Mouse (Mus musculus): Measurements from ENCODE around the gene Id3.

Gene Id3

DNA sequence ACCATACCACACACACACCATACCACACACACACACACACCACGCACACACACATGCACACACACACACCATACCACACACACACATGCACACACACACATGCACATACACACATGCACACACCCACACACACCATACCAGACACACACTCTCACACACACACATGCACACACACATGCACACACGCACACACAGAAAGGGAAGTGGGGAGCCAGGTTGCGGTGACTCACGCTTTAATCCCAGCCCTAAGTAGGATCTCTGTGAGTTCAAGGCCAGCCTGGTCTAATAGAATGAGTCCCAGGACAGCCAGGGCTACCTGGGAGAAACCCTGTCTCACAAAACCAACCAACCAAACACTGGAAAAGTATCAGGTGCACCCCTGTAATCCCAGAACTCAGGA, 18.7 kb upstream of the Id3 start:
- 96% methylated on average over 4 of the region's 4 CpGs for WGBS

- 84% methylated on average over 11 of the region's 11 CpGs for WGBS
Observed at GRCm38 (mm10) chr4:136125458-136125857, 17.8 kb upstream of the Id3 start.

GRCm38 (mm10) chr4:136126019-136126418, 17.3 kb upstream of the Id3 start:
- 91% methylated on average over 5 of the region's 5 CpGs for WGBS

DNA sequence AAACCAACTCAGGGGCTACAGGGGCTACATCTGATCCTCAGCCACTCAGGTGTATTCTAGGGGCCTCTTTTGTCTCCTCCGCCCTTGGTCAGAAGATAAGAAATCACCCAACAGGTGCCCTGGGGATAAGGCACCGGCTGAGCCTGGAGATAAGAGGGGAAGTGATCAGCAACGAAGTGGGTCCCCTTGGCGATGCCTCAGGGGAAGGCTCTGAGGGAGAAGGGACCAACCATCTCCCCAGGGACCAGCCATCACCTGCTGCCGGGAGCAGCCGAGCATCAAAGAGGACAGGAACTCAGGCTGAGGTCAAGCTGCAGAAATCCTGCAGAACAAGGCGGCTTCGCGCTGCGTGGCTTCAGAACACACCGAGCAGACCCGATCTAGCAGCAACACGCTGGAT, 15.6 kb upstream of the Id3 start:
- 79% methylated on average over 13 of the region's 13 CpGs for WGBS

GRCm38 (mm10) chr4:136129842-136130241, 13.5 kb upstream of the Id3 start:
- 100% methylated on average over 1 of the region's 1 CpGs for WGBS

- 48% methylated on average over 9 of the region's 9 CpGs for WGBS
Observed at GRCm38 (mm10) chr4:136133801-136134200, 9.5 kb upstream of the Id3 start.

- WGBS, result 5% methylated on average over 15 of the region's 15 CpGs
Observed at GRCm38 (mm10) chr4:136134418-136134977, 8.8 kb upstream of the Id3 start.

DNA sequence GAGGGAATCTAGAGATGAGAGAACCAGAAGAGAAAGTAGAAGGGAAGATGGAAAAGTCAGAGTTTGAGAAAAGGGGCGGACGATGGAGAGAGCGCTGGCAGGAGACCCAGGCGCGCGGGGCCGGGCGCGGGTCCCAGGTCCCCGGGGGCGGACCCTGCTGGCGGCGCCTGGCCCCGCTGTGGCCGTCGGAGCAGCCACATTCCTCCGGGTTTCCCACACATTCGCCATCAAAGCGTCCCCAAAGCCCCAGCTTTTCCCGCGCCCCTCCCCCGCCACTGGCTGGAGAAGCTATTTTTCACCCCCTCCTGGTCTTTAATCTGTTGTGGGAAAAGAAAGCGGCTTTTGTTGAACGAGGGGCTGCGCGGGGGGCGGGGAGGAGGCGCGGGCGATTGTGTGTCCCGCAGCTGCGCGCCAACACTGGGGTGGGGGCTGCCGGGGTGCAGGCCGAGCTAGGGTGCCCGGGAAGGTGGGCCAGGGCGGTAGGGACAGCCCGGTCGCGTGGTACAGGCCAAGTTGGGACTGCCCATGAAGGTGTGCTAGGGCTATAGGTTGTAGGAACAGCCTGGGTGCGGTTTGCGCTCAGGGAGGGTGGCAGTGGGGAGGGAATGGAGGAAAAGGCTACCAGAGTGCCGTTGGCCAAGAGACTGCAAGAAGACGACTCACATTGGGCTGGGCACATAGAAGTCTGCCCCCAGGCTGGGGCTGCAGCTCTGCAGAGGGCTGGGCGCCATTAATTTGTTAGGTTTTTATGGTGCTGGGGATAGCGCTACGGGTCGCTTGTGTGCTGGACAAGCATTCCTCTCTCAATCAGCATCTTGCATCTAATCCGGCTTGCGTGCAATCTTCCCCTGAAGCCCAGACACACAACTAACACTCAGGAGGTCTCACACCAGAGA, 8.1 kb upstream of the Id3 start:
- WGBS, result 9% methylated on average over 50 of the region's 50 CpGs

DNA sequence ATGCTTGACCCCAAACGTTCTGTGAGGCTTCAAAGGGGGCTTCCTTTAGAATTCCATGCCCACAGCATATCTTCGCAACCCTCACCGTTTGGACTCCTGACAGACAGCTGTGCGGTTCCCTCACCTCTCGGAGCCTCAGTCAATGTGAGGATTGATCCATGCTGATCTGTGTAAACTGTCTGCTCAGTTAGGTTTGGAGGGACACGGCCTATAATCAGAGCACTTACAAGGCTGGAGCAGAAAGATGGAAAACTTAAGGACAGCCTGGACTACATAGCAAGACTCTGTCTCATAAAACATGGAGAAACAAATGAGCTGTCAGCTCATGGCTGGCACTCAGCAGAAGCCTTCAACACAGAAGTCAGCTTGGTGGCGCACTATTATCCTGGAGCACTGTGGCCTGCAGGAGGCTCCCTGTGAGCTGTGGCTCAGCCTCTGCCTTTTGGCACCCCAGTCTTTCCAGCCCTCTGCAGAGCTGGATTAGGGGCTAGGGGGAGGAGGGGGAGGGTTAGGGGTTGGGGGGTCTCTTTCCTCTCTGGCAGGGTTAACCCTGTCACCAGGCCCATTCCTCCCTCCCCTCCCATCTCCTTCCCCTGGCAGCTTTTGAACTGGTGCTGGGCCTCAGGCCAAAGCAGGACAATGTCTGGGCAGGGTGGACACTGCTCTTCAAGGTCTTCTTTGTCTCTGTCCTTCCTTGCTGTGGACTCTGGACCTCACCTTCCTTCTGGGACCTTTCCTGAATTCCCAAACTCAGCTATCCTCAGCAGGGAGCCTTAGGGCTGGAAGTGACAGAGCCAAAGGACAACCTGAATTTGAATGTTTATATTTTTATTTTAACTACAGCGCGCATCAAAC, 7.2 kb upstream of the Id3 start:
- 58% methylated on average over 9 of the region's 9 CpGs for WGBS

- 64% methylated on average over 17 of the region's 17 CpGs for WGBS
Observed at GRCm38 (mm10) chr4:136139326-136140110, 3.8 kb upstream of the Id3 start.

GRCm38 (mm10) chr4:136140327-136141250, 2.7 kb upstream of the Id3 start:
- WGBS, result 17% methylated on average over 31 of the region's 31 CpGs

- 35% methylated on average over 17 of the region's 17 CpGs for WGBS
Observed at GRCm38 (mm10) chr4:136142267-136143192, 767 bp upstream of the Id3 start.

DNA sequence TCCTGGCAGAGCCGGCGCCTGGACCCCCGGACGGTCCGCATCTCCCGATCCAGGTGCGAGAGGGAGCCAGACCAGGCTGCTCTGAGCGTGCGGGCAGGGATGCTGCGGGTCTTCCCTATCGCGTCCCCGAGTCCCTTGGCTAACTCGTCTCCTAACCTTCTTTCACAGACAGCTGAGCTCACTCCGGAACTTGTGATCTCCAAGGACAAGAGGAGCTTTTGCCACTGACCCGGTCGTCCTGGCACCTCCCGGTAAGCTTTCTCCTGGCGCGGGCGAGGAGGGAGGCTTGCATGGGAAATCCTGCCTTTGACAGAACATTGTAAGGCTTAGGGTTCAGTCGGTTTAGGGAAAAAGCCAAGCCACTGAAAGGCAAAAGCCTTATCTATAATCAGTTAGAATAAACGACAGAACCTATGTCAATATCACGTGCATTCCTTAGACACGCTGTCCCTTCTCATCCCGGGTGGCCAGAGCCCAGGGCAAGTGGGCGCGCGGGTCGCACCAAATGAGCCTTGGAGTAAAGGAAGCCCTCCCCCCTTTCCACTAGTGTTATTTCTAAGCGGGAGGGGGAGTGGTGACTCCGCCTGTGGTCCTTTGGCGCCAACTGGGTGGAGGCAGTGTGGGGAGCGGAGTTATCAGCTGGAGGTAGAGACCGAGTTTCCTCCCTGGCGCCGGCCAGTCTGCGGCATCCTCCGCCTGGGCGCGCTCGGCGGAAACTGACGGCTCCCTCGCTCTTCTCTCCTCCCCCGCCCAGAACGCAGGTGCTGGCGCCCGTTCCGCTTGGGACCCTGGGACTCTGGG, 1.0 kb downstream of the Id3 start:
- WGBS, result 1% methylated on average over 50 of the region's 50 CpGs

DNA sequence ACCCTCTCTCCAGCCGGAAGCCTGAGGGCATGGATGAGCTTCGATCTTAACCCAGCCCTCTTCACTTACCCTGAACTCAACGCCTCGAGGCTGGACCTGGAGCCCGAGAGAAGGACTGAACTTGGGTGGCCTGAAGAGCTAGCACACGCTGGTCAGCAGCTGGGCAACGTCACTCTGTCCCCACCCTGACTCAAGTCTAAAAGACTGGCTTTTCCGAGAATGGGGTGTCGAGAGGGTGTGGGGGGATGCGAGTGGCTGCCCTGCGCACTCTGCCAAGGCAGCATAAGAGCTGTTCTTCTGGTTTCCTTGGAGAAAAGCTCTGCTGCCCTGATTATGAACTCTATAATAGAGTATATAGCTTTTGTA, 1.6 kb downstream of the Id3 start:
- 6% methylated on average over 11 of the region's 11 CpGs for WGBS

GRCm38 (mm10) chr4:136145362-136145885, 2.1 kb downstream of the Id3 start:
- 41% methylated on average over 11 of the region's 11 CpGs for WGBS

DNA sequence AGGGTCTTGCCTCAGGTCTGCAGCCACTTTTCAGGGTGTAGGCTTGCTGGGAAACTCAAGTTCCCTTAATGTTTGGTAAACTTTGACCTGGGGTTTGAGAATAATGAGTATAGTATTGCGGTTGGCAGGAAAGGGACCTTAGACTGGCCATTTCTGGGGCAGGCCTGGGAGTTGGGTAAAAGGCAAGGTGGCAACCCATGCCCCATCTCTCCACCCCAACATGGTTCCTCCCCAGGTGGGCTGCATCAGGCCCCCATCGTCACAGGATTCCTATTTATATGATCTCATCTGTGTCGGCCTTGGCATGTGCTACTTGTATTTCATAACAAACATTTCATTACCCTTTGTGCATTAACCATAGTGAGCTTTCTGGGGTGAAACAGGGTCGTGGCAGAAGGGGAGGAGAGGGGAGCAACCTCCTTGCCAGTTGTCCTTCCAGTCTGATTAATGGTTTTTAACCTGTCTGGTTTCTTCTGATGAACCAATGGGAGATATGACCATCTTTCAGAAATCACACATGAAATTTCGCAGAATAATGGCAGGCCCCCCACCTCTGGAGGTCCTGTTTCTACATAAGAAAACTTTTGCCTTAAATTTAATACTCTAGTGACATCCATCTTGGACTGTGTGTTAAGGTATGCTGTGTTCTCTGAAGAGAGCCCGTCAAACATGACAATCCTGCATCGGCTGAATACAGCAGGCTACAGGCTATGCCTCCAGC, 2.9 kb downstream of the Id3 start:
- 61% methylated on average over 7 of the region's 7 CpGs for WGBS

- WGBS, result 62% methylated on average over 6 of the region's 6 CpGs
Observed at GRCm38 (mm10) chr4:136146712-136147154, 3.4 kb downstream of the Id3 start.

Data from cerebral cortex, adult 2 months (tissue).